Mouse (Mus musculus): Measurements from ENCODE around the gene Gm11239.
"Not testable (repeated sequence)": the region's sequence is repeated elsewhere in the genome, so short reads cannot be mapped to it uniquely, and the experiment has no call there.

GRCm38 (mm10) chr4:73622684-73623083 is 45.5 kb upstream of the Gm11239 start, which contains the start of gene Gm11237:
- TF ChIP-seq CTCF, POLR2A (IDR thresholded peaks at IDR 0.05; ENCODE audit: extremely low read depth, insufficient read depth, low read length): not testable (repeated sequence)

All from cortical plate, adult 2 months (tissue).